Mouse (Mus musculus): ENCODE results near the gene Agps.

The Agps gene

DNA sequence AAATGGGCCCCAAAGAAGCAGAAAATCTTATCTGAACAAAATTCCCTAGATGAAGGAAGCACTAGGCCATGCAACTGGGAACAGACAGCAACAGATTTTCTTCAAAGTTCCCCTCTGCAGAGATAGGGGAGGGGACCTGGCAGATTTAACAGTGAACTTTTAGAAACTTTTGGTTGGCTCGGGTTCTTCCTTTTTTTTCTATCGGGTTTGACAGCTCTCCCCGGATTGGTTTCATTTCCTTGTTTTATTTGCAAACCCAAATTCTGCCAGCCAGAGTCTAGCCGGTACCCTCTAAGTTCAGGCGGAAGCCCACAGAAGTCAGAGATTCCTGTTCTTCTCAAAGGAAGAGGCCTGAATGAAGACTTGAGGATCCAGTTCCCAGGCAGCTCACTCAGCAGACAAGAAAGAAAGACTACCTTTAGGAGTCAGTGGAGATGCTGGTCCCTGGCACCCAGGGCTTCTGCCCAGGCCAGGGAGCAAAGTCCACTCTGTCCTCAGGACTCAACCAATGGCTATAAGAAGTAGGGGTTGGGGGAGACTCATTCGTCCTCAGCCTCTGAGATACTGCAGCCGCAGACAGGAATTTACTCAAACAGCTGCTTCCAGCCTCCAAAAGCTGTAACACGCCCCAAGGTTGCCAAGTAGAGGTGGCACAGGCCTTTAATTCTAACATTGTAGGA, 2.9 kb upstream of the Agps start:
- peak in 1 of 2 experiments; percentile 11 for DNase-seq

DNA sequence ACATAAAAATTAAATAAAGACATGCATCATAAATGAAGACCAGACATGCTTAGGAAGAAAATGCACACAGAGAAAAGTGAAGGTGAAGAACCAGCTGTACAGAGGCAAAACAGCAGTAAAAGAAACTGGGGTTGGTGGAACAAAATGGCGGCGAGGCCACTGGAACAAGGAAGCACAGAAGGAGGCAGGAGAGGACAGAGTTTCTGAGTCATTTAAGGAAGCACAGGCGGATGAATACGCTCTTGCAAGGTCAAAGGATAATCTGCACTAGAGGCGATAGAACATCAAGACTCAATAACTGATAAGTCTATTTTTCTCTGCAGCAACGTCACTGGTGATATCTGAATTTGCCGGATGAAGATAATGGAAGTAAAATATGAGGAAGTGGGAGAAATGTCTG, 1.7 kb upstream of the Agps start:
- DNase-seq, result no peak

GRCm38 (mm10) chr2:75832781-75833180, 804 bp downstream of the Agps start:
- no peak for DNase-seq

- no peak for DNase-seq
Measured at GRCm38 (mm10) chr2:75834492-75834891, 2.5 kb downstream of the Agps start.

DNA sequence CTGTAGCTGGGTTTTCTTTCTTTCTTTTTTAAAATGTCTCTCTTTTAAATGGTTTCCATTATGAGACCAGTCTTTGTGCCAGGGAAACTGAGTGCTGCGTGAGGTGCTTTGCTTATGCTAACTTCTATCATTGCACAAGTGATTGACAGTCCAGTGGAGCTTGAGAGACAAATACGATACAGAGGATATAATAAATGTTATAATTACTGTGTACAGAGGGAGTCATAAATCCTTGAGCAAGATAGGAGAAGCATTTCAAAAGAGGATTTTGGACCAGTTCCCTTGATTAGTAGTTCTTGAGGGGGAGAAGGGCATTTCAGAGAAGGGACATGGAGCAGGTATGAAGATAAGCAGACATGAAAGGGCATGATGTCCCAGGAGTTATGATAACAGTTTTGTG, 10.3 kb downstream of the Agps start:
- DNase-seq, result no peak

- DNase-seq, result no peak
Measured at GRCm38 (mm10) chr2:75847708-75848107, 15.7 kb downstream of the Agps start.

DNA sequence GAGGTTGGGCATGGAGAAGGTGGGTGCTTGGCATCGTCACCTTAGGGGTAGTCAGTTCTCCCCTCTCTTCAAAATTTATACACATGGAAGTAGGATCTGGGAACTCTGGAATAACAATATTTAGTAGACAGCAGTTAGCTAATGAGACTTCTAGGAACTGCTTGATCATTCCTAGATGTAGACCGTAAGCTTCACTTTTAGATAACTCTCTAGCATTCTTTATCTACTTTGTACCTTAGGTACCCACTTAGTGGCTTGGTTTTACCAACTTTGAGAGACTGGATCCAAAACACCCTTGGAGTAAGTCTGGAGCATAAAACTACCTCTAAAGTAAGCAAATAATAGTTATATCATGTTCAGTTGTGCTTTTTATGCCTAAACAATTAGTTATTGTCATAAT, 20.5 kb downstream of the Agps start:
- no peak for DNase-seq

- DNase-seq, result no peak
Measured at GRCm38 (mm10) chr2:75854136-75854535, 22.2 kb downstream of the Agps start.

DNA sequence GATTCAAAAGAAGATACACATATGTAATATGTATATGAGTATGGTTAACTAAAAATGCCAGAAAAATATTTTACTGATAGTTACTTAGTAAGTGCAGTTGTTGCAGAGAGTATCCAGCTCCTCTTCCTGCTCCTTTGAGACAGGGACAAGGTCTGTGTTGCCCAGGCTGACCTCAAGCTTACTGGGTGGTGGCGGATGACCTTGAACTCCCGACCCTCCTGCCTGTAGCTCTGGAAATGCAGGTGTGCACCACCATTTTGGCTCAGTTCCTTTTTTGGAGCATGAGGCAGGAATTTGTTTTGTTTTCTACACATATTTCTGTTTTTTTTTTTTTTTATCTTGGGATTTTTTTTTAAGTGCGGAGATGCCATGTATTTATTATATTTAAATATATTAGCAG, 29.1 kb downstream of the Agps start:
- no peak for DNase-seq

DNA sequence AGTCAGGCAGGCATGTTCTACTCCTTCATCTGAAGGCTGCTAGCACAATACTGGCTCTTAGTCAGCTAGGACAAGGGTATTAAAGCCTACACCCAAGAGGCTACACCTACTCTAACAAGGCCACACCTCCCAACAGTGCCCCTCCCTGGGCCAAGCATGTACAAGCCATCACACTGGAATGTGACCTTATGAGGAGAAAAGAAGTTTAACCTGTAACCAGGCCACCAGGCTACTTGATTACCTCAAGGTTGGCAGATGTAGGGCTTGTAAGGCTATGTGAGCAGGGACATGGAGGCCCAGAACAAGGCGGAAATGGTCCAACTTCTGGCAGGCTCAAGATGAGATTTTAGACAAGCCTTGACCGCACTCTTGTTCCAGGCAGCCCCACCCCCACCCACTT, 37.6 kb downstream of the Agps start:
- peak; percentile 41 to 63 for DNase-seq

DNA sequence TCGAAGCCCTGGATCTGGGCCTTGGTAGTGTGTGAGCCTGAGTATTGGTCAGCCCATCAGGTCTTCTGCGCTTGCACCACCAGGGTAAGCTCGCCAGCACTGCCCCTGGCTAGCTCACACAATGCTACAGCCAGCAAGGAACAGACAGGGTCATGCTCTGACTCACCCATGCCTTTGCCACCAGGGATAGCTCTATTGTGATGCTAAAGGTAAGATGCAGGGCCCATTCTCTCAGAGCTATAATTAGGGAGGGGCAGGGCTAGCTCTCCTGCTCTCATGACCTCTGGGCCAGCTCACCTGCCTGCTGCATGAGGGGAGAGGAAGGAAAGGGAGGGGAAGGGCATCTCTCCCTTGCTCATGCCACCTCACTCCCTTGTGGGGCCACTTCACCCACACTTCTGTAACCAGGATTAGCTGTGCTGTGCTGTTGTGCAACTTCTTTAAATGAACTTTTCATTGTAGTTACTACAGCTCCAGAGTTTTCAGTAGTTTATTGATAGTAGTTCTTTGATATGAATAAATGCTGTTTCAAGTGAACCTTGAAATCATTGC, 42.1 kb downstream of the Agps start:
- peak in 1 of 2 experiments; percentile 31 for DNase-seq

GRCm38 (mm10) chr2:75879791-75880190, 47.8 kb downstream of the Agps start:
- DNase-seq, result peak in 1 of 2 experiments; percentile 3

- peak; percentile 29 to 56 for DNase-seq
Measured at GRCm38 (mm10) chr2:75883543-75883942, 51.6 kb downstream of the Agps start.

- DNase-seq, result peak in 1 of 2 experiments; percentile 17
Measured at GRCm38 (mm10) chr2:75891981-75892380, 60.0 kb downstream of the Agps start.

DNA sequence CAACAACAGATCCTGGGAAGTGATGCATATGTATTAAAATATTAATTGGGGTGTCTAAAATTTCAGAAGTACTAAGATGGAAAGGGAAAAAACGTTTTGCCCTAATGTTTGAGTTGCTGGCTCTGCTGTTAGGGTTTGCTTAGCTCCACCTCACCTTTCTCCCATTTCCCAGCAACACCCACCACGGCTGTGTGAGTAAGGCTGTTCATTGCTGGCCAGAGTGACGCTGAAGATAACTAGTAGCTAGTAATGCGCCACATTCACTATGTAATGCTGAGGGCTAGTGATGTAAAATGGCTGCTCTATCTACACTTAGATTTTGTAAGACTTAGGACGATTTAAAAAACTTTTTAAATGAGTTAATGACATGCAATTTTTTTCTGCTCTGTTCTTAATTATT, 63.7 kb downstream of the Agps start:
- no peak for DNase-seq

DNA sequence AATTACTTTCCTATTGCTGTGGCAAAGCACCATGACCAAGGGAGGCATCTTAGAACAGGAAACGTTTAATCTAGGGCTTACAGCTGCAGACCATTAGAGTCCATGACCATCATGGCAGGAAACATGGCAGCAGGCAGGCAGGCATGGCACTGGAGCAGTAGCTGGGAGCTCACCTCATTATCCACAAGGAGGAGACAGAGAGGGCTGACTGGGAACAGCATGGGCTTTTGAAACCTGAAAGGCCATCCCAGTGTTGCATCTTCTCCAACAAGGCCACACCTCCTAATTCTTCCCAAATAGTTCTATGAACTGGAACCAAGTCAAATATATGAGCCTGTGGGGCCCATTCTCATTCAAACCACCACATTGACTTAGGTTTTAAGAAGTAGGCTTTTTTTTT, 68.3 kb downstream of the Agps start:
- DNase-seq, result no peak

- DNase-seq, result no peak
Measured at GRCm38 (mm10) chr2:75901869-75902268, 69.9 kb downstream of the Agps start.

DNA sequence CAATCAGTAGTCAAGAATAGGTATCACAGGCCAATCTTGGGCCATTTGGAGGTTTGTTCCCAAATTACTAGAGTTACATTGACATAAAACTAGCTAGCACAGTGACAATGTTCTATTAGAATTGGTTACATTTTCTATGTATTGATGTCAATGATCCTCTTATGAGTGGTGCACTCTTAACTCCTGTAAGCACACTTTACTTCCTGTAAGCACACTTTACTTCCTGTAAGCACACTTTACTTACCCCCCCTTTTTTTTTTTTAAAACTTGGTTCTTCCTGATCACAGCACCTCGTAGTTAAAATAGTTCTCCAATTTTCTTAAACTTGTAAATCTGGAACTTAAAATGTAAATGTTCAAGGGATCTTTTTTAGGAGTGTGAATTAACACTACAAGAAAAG, 75.2 kb downstream of the Agps start:
- DNase-seq, result no peak

DNA sequence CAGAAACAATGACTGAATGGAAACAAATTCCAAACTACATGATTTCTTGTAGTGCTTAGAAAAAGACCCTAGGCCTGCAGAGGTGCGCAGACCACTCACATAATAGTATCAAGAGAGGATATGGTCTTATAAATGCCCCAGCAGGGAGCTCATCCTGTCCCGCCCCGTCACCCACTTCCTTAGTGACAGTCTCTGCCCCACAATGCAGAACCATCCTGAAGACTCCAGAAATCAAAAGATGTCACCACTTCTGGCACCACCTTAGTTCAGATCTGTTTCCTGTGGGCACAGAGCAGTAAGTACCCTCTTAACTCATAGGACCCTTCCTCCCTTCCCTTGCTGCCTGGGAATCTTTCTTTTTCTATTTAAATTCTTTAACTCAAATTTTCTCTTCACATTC, 83.1 kb downstream of the Agps start:
- no peak for DNase-seq

- DNase-seq, result no peak
Measured at GRCm38 (mm10) chr2:75923807-75924340, 91.9 kb downstream of the Agps start.

DNA sequence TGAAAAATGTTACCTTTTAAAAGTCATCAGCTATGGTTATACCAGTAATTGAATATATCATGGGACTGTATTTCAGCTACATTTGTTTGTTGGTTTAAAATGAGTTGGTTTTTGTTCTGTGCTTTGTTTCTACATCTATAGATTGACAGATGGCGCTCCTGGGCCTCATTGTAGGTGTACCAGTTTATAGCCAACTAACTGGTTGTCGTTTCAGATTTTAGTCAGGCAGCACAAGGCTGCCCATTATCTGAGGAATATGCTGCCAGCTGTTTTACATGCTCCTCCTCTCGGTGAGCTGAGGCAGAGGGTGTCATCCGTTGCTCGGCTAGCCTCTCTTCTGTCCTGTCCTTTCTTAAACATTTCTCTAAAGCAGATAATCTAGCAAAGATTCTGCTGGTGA, 94.1 kb downstream of the Agps start:
- DNase-seq, result no peak

- DNase-seq, result no peak
Measured at GRCm38 (mm10) chr2:75928011-75928410, 96.0 kb downstream of the Agps start.

DNA sequence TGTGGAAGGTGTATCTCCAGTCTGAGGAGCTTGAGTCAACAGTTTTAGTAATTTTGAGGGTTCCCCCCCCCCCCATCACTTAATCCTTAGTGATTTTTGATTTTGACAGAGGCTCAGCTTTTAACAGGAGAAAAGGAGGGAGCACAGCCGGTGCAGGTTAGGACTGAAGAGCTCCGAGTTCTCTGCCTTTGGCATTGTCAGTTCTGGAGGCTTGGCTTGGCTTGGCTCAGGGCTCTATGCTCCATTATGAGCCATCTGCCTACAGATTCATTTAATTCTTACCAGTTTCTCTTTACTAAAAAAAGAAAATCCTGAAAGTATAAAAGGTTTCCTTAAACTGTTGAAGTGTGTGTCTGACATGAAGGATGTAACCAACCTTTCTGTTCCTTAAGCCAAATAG, 97.2 kb downstream of the Agps start:
- no peak for DNase-seq

DNA sequence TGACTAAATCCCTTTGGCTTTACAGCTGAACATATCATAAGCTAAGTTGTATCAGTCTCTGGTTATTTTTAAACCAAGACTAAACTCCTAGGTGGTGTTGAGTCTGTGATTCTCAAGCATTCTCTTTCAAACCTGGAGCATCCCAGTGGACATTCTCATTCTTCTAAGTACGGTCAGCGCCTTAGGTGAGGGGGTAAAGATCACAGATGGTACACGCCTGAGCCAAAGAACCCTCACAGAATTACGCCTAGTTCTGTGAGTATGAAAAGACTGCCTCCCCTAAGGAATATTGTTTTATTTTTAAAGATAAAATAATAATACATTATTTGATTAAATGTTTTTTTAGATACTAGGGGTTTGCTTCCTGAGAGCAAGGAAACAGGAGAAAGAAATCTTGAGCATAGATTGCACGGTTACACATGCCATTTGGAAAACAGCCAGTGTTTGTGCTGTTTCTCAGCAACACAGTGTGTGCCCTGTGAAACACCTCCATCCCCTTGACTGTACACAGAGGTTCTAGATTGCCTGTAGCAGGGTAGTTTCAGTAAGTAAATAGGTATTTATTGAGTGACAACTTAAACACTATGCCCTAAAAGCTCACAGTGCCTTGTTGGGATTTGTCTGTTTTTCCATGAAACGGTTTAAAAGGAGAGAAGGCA, 97.9 kb downstream of the Agps start:
- DNase-seq, result peak in 1 of 2 experiments; percentile 30
